Mouse (Mus musculus): Measurements from ENCODE around the gene Pard3b.

GRCm38 (mm10) chr1:62201686-62202257 lies 563.1 kb downstream of the Pard3b start:
- TF ChIP-seq CTCF (IDR thresholded peaks at IDR 0.05; ENCODE audit: low read depth, low read length) (no peak), POLR2A (IDR thresholded peaks at IDR 0.05; ENCODE audit: extremely low read depth, insufficient read depth, low read length) (no peak)

All from liver, adult 2 months (tissue).